Mouse (Mus musculus) hindbrain, embryonic 16.5 days (tissue): ENCODE results near the gene Psmd10. TPM values are rescaled to one million over a fixed set of nuclear protein-coding genes. Genes with fewer than 3 reads are reported as not detected.

Source experiments
- polyA plus RNA-seq: library from polyadenylated mRNA; unstranded; fragments of >200 nt; fragmentation: Nextera tagmentation; extraction: Ambion mirVana; gene quantifications from 2 replicates; pipeline ENCODE4 v1.2.1, GENCODE M21; 2015

Gene Psmd10
- polyA plus RNA-seq, 1 experiment from 2014 or later = 46.6 TPM

Other genes starting within 250 kb of the Psmd10 start
- not detected in 2 replicates for gene Tex13b, start 143.3 kb downstream of the Psmd10 start, polyA plus RNA-seq
- not detected in 2 replicates for gene Vsig1, start 49.1 kb downstream of the Psmd10 start, polyA plus RNA-seq
- 9.8 and 10.3 TPM in 2 replicates for gene Atg4a, start 179 bp upstream of the Psmd10 start, polyA plus RNA-seq